11 mouse cellular contexts compared by ENCODE assay signal in genomic region chr9:64790673-64791660, GRCm38 (mm10). TPM values are rescaled to one million over a fixed set of nuclear protein-coding genes. Genes with fewer than 3 reads are reported as not detected.
DNase-seq lines count a peak whose midpoint lies in the region; ATAC-seq and TF ChIP-seq lines count a peak whose summit lies in the region.
"Had no signal": no experiment of that assay in that cellular context is flagged by ENCODE, and none has a peak within 500 bp of the region (broad histone marks: within the 10 kb centered on the region; RNA-seq: fewer than 3 reads in every experiment).

No protein-coding gene starts in this region.

- no peak for ATAC-seq in forebrain, embryonic 14.5 days
- no peak for ATAC-seq in forebrain, embryonic 16.5 days
- ATAC-seq in liver, postnatal 0 days = peak; percentile 24; the same call in 1 of the 2 replicates
- ATAC-seq in midbrain, embryonic 13.5 days = no peak
- ATAC-seq: activated CD4-positive, CD25-positive, alpha-beta regulatory T cell, adult 4 months had no signal

- no peaks in the 10 kb centered on the region for H3K4me1 ChIP-seq in forebrain, embryonic 14.5 days (ENCODE audit: control insufficient read depth, insufficient read depth, low read length)
- peaks cover 4% of the 10 kb centered on the region; the same call in 1 of the 2 replicates for H3K4me1 ChIP-seq in forebrain, embryonic 16.5 days (replicated peaks; ENCODE audit: control insufficient read depth, insufficient read depth, low read length)
- peaks cover 66% of the 10 kb centered on the region for H3K4me1 ChIP-seq in liver, postnatal 0 days (ENCODE audit: insufficient read depth)
- peaks cover 6% of the 10 kb centered on the region; the same call in 1 of the 2 replicates for H3K4me1 ChIP-seq in midbrain, embryonic 13.5 days (replicated peaks)
- H3K4me1 ChIP-seq: stomach, embryonic 15.5 days had no signal

- H3K27me3 ChIP-seq in forebrain, embryonic 14.5 days (replicated peaks; ENCODE audit: control insufficient read depth, insufficient read depth, low read length) = no peaks in the 10 kb centered on the region
- H3K27me3 ChIP-seq in forebrain, embryonic 16.5 days (replicated peaks; ENCODE audit: control insufficient read depth, insufficient read depth, low read length) = no peaks in the 10 kb centered on the region
- no peaks in the 10 kb centered on the region for H3K27me3 ChIP-seq in liver, postnatal 0 days (ENCODE audit: insufficient read depth, low read length)
- no peaks in the 10 kb centered on the region for H3K27me3 ChIP-seq in midbrain, embryonic 13.5 days
- H3K27me3 ChIP-seq: stomach, embryonic 15.5 days had no signal

- peak; percentile 33 for DNase-seq in forebrain, embryonic 14.5 days (ENCODE audit: low spot score)
- DNase-seq in spleen, postnatal 36 days (ENCODE audit: low spot score in 2 of 2) = peak; percentile 71 to 80
- DNase-seq in spleen, postnatal 14 days (ENCODE audit: low spot score in 2 of 2) = no peak
- DNase-seq in liver, postnatal 0 days = peak; percentile 55
- no peak for DNase-seq in gastrocnemius, postnatal 36 days
- DNase-seq in c-Kit-positive CD71-positive TER-119-positive erythroid progenitor cells, embryonic 14.5 days (ENCODE audit: low spot score) = no peak
- DNase-seq: embryo, embryonic 11 days had no signal

- no peaks in the 10 kb centered on the region for H3K36me3 ChIP-seq in forebrain, embryonic 14.5 days (ENCODE audit: control insufficient read depth, insufficient read depth, low read length)
- H3K36me3 ChIP-seq in forebrain, embryonic 16.5 days (ENCODE audit: control insufficient read depth, insufficient read depth) = no peaks in the 10 kb centered on the region
- H3K36me3 ChIP-seq in liver, postnatal 0 days (replicated peaks; ENCODE audit: insufficient read depth, low read length) = no peaks in the 10 kb centered on the region
- H3K36me3 ChIP-seq in midbrain, embryonic 13.5 days = no peaks in the 10 kb centered on the region
- H3K36me3 ChIP-seq: stomach, embryonic 15.5 days had no signal

- intact Hi-C loops in gastrocnemius, postnatal 36 days (cut with DNase I) = no loop called here

- no peak for TF ChIP-seq CTCF in liver, postnatal 0 days (IDR thresholded peaks at IDR 0.05; ENCODE audit: low read depth)

- peak; percentile 42; the same call in 1 of the 2 replicates for TF ChIP-seq EP300 in liver, postnatal 0 days (IDR thresholded peaks at IDR 0.05; ENCODE audit: low read depth)

- WGBS in forebrain, embryonic 14.5 days = 85% methylated on average over 7 of the region's 7 CpGs
- 81% methylated on average over 7 of the region's 7 CpGs for WGBS in forebrain, embryonic 16.5 days
- WGBS in liver, postnatal 0 days (ENCODE audit: insufficient replicate concordance) = 43% methylated on average over 7 of the region's 7 CpGs
- WGBS in midbrain, embryonic 13.5 days = 90% methylated on average over 7 of the region's 7 CpGs

- no peak overlapping the region for H3K4me2 ChIP-seq in forebrain, embryonic 14.5 days (ENCODE audit: low read length)
- H3K4me2 ChIP-seq in forebrain, embryonic 16.5 days (ENCODE audit: low read length) = no peak overlapping the region
- H3K4me2 ChIP-seq in liver, postnatal 0 days (ENCODE audit: low read depth, low read length) = peak overlapping the region; percentile 11; the same call in 1 of the 2 replicates
- no peak overlapping the region for H3K4me2 ChIP-seq in midbrain, embryonic 13.5 days (replicated peaks)
- H3K4me2 ChIP-seq: stomach, embryonic 15.5 days had no signal

- H3K27ac ChIP-seq in forebrain, embryonic 14.5 days (ENCODE audit: low read depth, low read length) = no peak overlapping the region
- H3K27ac ChIP-seq in forebrain, embryonic 16.5 days (ENCODE audit: low read length) = no peak overlapping the region
- peak overlapping the region; percentile 95 for H3K27ac ChIP-seq in liver, postnatal 0 days (ENCODE audit: low read depth)
- H3K27ac ChIP-seq in midbrain, embryonic 13.5 days = no peak overlapping the region
- H3K27ac ChIP-seq: stomach, embryonic 15.5 days had no signal

- H3K4me3 ChIP-seq in forebrain, embryonic 14.5 days (ENCODE audit: low read depth, low read length) = no peak overlapping the region
- no peak overlapping the region for H3K4me3 ChIP-seq in forebrain, embryonic 16.5 days (replicated peaks; ENCODE audit: low read length)
- H3K4me3 ChIP-seq in liver, postnatal 0 days (ENCODE audit: low read depth, low read length) = no peak overlapping the region
- no peak overlapping the region for H3K4me3 ChIP-seq in midbrain, embryonic 13.5 days (replicated peaks)
- H3K4me3 ChIP-seq: stomach, embryonic 15.5 days had no signal

- H3K9me3 ChIP-seq in forebrain, embryonic 14.5 days (replicated peaks; ENCODE audit: control insufficient read depth, low read length) = no peaks in the 10 kb centered on the region
- H3K9me3 ChIP-seq in forebrain, embryonic 16.5 days (ENCODE audit: control insufficient read depth, low read length) = no peaks in the 10 kb centered on the region
- H3K9me3 ChIP-seq in liver, postnatal 0 days (ENCODE audit: low read length) = no peaks in the 10 kb centered on the region
- H3K9me3 ChIP-seq in midbrain, embryonic 13.5 days = no peaks in the 10 kb centered on the region
- H3K9me3 ChIP-seq: stomach, embryonic 15.5 days had no signal

- no peak overlapping the region for H3K9ac ChIP-seq in forebrain, embryonic 14.5 days (ENCODE audit: low read length)
- H3K9ac ChIP-seq in forebrain, embryonic 16.5 days (replicated peaks; ENCODE audit: low read depth, low read length) = no peak overlapping the region
- H3K9ac ChIP-seq in liver, postnatal 0 days (replicated peaks) = no peak overlapping the region
- H3K9ac ChIP-seq in midbrain, embryonic 13.5 days (replicated peaks) = no peak overlapping the region
- H3K9ac ChIP-seq: stomach, embryonic 15.5 days had no signal

RNA-seq across cellular contexts. Expression of gene Dennd4a, which starts 20.2 kb away (rescaled TPM):
- 7.5 and 8.1 TPM in 2 replicates for polyA plus RNA-seq in forebrain, embryonic 14.5 days (2014; fragmentation: Nextera tagmentation; extraction: Ambion mirVana)
- polyA plus RNA-seq in forebrain, embryonic 16.5 days (2015; fragmentation: Nextera tagmentation; extraction: Ambion mirVana) = 9.7 and 11.6 TPM in 2 replicates
- polyA plus RNA-seq in liver, postnatal 0 days (2015; fragmentation: Nextera tagmentation; extraction: Ambion mirVana) = 13.7 TPM in 2 replicates
- 1 to 10 TPM; 2.6 to 3.5 TPM for total RNA-seq in gastrocnemius, postnatal 36 days (2021)
- 9.7 and 10.4 TPM in 2 replicates for polyA plus RNA-seq in midbrain, embryonic 13.5 days (2015; fragmentation: Nextera tagmentation; extraction: Ambion mirVana)

RNA-seq across cellular contexts. Expression of gene Rab11a, which starts 53.4 kb away (rescaled TPM):
- polyA plus RNA-seq in forebrain, embryonic 14.5 days (2014; fragmentation: Nextera tagmentation; extraction: Ambion mirVana) = 410 and 427 TPM in 2 replicates
- 396 and 403 TPM in 2 replicates for polyA plus RNA-seq in forebrain, embryonic 16.5 days (2015; fragmentation: Nextera tagmentation; extraction: Ambion mirVana)
- polyA plus RNA-seq in liver, postnatal 0 days (2015; fragmentation: Nextera tagmentation; extraction: Ambion mirVana) = 331 and 349 TPM in 2 replicates
- 10 to 100 TPM; 89.1 to 95.6 TPM for total RNA-seq in gastrocnemius, postnatal 36 days (2021)
- 378 and 397 TPM in 2 replicates for polyA plus RNA-seq in midbrain, embryonic 13.5 days (2015; fragmentation: Nextera tagmentation; extraction: Ambion mirVana)

Comparison
In these comparisons a context has a peak if more than half of its experiments do, and no peak if none do; other contexts are left out.
1. DNase-seq: peak in forebrain, embryonic 14.5 days (single experiment), spleen, postnatal 36 days (2 of 2) and liver, postnatal 0 days (single experiment); none in spleen, postnatal 14 days (0 of 2), gastrocnemius, postnatal 36 days (0 of 2) and c-Kit-positive CD71-positive TER-119-positive erythroid progenitor cells, embryonic 14.5 days (single experiment).